Mouse (Mus musculus): ENCODE data around the gene Rpl15. TPM values are rescaled to one million over a fixed set of nuclear protein-coding genes. Genes with fewer than 3 reads are reported as not detected.
A peak's percentile ranks its signal among the peaks of the same experiment; 100 is the strongest.
"Not testable (repeated sequence)": the region's sequence is repeated elsewhere in the genome, so short reads cannot be mapped to it uniquely, and the experiment has no call there.

Gene Rpl15
- total RNA-seq (2014; fragmentation: Nextera tagmentation) (2,368 and 2,511 TPM in 2 replicates), total RNA-seq (2017) (2,162 and 2,291 TPM in 2 replicates)

GRCm38 (mm10) chr14:18270529-18271441 lies at the start of gene Rpl15, which contains the start of gene Nkiras1:
Rpl15 (minus strand) TSS chr14:18271391.
Nkiras1 (plus strand) TSS chr14:18271136.
- ATAC-seq (replicated peaks; ENCODE audit: low FRiP score, low TSS enrichment, poor library complexity, severe bottlenecking) = peak; percentile 98

- ATAC-seq (replicated peaks; ENCODE audit: low FRiP score, low TSS enrichment, poor library complexity, severe bottlenecking) = 0 out of 2 replicates have a peak, but pooled peaks have one; percentile 38
Measured at GRCm38 (mm10) chr14:18317457-18318411, 46.5 kb upstream of the Rpl15 start.

GRCm38 (mm10) chr14:18304165-18304564 lies 33.0 kb upstream of the Rpl15 start:
- ATAC-seq (replicated peaks; ENCODE audit: low FRiP score, low TSS enrichment, poor library complexity, severe bottlenecking) = no peak

GRCm38 (mm10) chr14:18303262-18303661 lies 32.1 kb upstream of the Rpl15 start:
- ATAC-seq (replicated peaks; ENCODE audit: low FRiP score, low TSS enrichment, poor library complexity, severe bottlenecking) = no peak

GRCm38 (mm10) chr14:18302750-18303149 lies 31.6 kb upstream of the Rpl15 start:
- no peak for ATAC-seq (replicated peaks; ENCODE audit: low FRiP score, low TSS enrichment, poor library complexity, severe bottlenecking)

- no peak for ATAC-seq (replicated peaks; ENCODE audit: low FRiP score, low TSS enrichment, poor library complexity, severe bottlenecking)
Measured at GRCm38 (mm10) chr14:18301591-18301990, 30.4 kb upstream of the Rpl15 start.

- peak; percentile 66 for ATAC-seq (replicated peaks; ENCODE audit: low FRiP score, low TSS enrichment, poor library complexity, severe bottlenecking)
Measured at GRCm38 (mm10) chr14:18300676-18301075, 29.5 kb upstream of the Rpl15 start.

- no peak for ATAC-seq (replicated peaks; ENCODE audit: low FRiP score, low TSS enrichment, poor library complexity, severe bottlenecking)
Measured at GRCm38 (mm10) chr14:18298874-18299273, 27.7 kb upstream of the Rpl15 start.

- no peak for ATAC-seq (replicated peaks; ENCODE audit: low FRiP score, low TSS enrichment, poor library complexity, severe bottlenecking)
Measured at GRCm38 (mm10) chr14:18297441-18297840, 26.2 kb upstream of the Rpl15 start.

GRCm38 (mm10) chr14:18292578-18292977 lies 21.4 kb upstream of the Rpl15 start:
- ATAC-seq (replicated peaks; ENCODE audit: low FRiP score, low TSS enrichment, poor library complexity, severe bottlenecking) = no peak

GRCm38 (mm10) chr14:18292111-18292510 lies 20.9 kb upstream of the Rpl15 start:
- no peak for ATAC-seq (replicated peaks; ENCODE audit: low FRiP score, low TSS enrichment, poor library complexity, severe bottlenecking)

- ATAC-seq (replicated peaks; ENCODE audit: low FRiP score, low TSS enrichment, poor library complexity, severe bottlenecking) = no peak
Measured at GRCm38 (mm10) chr14:18287391-18287790, 16.2 kb upstream of the Rpl15 start.

GRCm38 (mm10) chr14:18286441-18286840 lies 15.2 kb upstream of the Rpl15 start:
- no peak for ATAC-seq (replicated peaks; ENCODE audit: low FRiP score, low TSS enrichment, poor library complexity, severe bottlenecking)

- ATAC-seq (replicated peaks; ENCODE audit: low FRiP score, low TSS enrichment, poor library complexity, severe bottlenecking) = no peak
Measured at GRCm38 (mm10) chr14:18285476-18285875, 14.3 kb upstream of the Rpl15 start.

- ATAC-seq (replicated peaks; ENCODE audit: low FRiP score, low TSS enrichment, poor library complexity, severe bottlenecking) = peak; percentile 67; the same call in 1 of the 2 replicates
Measured at GRCm38 (mm10) chr14:18284581-18284980, 13.4 kb upstream of the Rpl15 start.

- no peak for ATAC-seq (replicated peaks; ENCODE audit: low FRiP score, low TSS enrichment, poor library complexity, severe bottlenecking)
Measured at GRCm38 (mm10) chr14:18280375-18280774, 9.2 kb upstream of the Rpl15 start.

GRCm38 (mm10) chr14:18274526-18274925 lies 3.3 kb upstream of the Rpl15 start:
- ATAC-seq (replicated peaks; ENCODE audit: low FRiP score, low TSS enrichment, poor library complexity, severe bottlenecking) = no peak

GRCm38 (mm10) chr14:18271666-18272065 lies 475 bp upstream of the Rpl15 start:
- no peak for ATAC-seq (replicated peaks; ENCODE audit: low FRiP score, low TSS enrichment, poor library complexity, severe bottlenecking)

- ATAC-seq (replicated peaks; ENCODE audit: low FRiP score, low TSS enrichment, poor library complexity, severe bottlenecking) = not testable (repeated sequence)
Measured at GRCm38 (mm10) chr14:18269947-18270528, 1.2 kb downstream of the Rpl15 start.

Data from megakaryocyte-erythroid progenitor cell, adult 5-6 weeks (primary cell).